Mouse (Mus musculus): ENCODE results near the gene Ehd3.

DNA sequence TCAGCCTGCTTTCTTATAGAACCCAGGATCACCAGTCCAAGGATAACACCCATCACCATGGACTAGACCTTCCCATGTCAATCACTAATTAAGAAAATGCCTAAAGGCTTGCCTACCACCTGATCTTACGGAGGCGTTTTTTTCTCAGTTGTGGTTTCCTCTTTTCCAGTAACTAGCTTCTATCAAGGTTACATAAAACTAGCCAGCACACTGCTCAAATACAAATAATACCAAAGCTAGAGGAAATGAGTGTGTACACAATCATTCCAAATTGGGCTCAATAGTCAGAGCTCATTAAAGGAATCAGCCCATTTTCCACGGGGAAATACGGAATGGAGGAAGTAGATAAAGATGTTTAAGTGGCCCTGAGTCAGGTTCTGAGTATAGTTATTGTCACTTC, 71.3 kb downstream of the Ehd3 start:
- no peak for TF ChIP-seq CTCF (IDR thresholded peaks at IDR 0.05)
- no peak for TF ChIP-seq POLR2A (IDR thresholded peaks at IDR 0.05; ENCODE audit: insufficient read depth, low read depth, low read length)
